Mouse (Mus musculus) heart, postnatal 0 days (tissue): ENCODE measurements around the gene Mical2.

ENCODE experiments used
- CTCF ChIP-seq: IDR thresholded peaks from 2 replicates; pipeline ENCODE4 v1.5.1; 2016; ENCODE audit warnings: antibody characterized with exemption, control low read depth, low read depth
- EP300 ChIP-seq: IDR thresholded peaks from 2 replicates; pipeline ENCODE4 v1.6.1; 2016; ENCODE audit warnings: antibody characterized with exemption, low read depth

DNA sequence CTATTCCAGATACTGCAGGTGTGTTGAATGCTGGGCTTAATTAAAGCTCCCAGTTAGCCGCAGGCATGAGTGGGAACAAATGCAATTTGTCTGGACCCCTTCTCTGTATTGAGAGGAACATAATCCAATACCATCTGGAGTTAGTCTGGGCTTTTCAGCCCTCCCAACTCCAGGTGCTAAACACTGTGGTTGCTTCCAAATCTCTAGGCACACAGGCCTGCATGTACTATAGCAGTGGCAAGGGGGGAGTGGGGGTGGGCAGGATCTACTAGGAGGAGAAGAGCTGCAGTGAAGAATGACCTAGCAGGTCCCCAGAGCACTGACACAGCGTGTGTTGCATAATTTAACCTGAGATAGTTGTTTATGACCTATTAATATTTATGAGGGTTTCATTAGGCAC is 49.0 kb downstream of the Mical2 start:
- TF ChIP-seq CTCF (no peak), EP300 (no peak)
